Mouse (Mus musculus) gastrocnemius, adult 2 months (tissue): ENCODE data around the gene Vmn2r94. TPM values are rescaled to one million over a fixed set of nuclear protein-coding genes. Genes with fewer than 3 reads are reported as not detected.

Experiments
- DNase-seq: peaks from one replicate; pipeline ENCODE4 v3.0.0; 2022
- H3K27ac ChIP-seq: fragments of 200-600 bp; 2 replicates; pipeline ENCODE4 v1.8.1; 2022; ENCODE audit warnings: mild to moderate bottlenecking
- H3K4me3 ChIP-seq: fragments of 200-600 bp; 2 replicates; pipeline ENCODE4 v1.8.1; 2022; ENCODE audit warnings: mild to moderate bottlenecking, moderate library complexity
- CTCF ChIP-seq: fragments of 200-600 bp; IDR thresholded peaks from 2 replicates; pipeline ENCODE4 v1.8.1; 2022; ENCODE audit warnings: antibody characterized with exemption, mild to moderate bottlenecking, moderate library complexity
- intact Hi-C: fragments of 180-260 bp; cut with DNase I; formaldehyde crosslinking; loops from one replicate; pipeline ENCODE4 v1.15.1; 2025
- long read RNA-seq, 2 experiments: library from polyadenylated mRNA; stranded (forward); transcript quantifications; one replicate each; pipeline ENCODE4 v2.0.0; 2021
- total RNA-seq, 2 experiments: library from RNA; stranded (reverse); gene quantifications; 2 replicates each; pipeline ENCODE4 v1.2.3; 2021

Gene Vmn2r94
- total RNA-seq: not detected
- long read RNA-seq, experiment 1: 0 reads
- long read RNA-seq, experiment 2: 0 reads

GRCm38 (mm10) chr17:18277656-18278055 is at the start of gene Vmn2r94:
Vmn2r94 (minus strand) TSS chr17:18277756.
- TF ChIP-seq CTCF: no peak
- no peak within 1 kb of the TSS for H3K4me3 ChIP-seq
- intact Hi-C loops: no loop called here
- H3K27ac ChIP-seq: no peak within 1 kb of the TSS
- DNase-seq: no peak

GRCm38 (mm10) chr17:18323031-18323430 is 45.5 kb upstream of the Vmn2r94 start:
- no peak overlapping the region for H3K27ac ChIP-seq
- no peak overlapping the region for H3K4me3 ChIP-seq
- DNase-seq: no peak
- no peak for TF ChIP-seq CTCF
- intact Hi-C loops: no loop called here

- TF ChIP-seq CTCF: no peak
- Histone ChIP-seq H3K4me3 (no peak within 1 kb of the TSS), H3K27ac (no peak within 1 kb of the TSS)
- DNase-seq: no peak
- intact Hi-C loops: no loop called here
Measured at GRCm38 (mm10) chr17:18297799-18298198, 20.2 kb upstream of the Vmn2r94 start, which contains the start of gene Vmn2r93. Vmn2r93 (plus strand) TSS chr17:18298099.

GRCm38 (mm10) chr17:18236931-18237330 is 40.6 kb downstream of the Vmn2r94 start:
- intact Hi-C loops: no loop called here
- TF ChIP-seq CTCF: no peak
- no peak overlapping the region for H3K4me3 ChIP-seq
- no peak overlapping the region for H3K27ac ChIP-seq
- no peak for DNase-seq

GRCm38 (mm10) chr17:18231996-18232395 is 45.6 kb downstream of the Vmn2r94 start:
- TF ChIP-seq CTCF: no peak

GRCm38 (mm10) chr17:18221300-18221699 is 56.3 kb downstream of the Vmn2r94 start:
- intact Hi-C loops: no loop called here
- DNase-seq: no peak
- Histone ChIP-seq H3K4me3 (no peak overlapping the region), H3K27ac (no peak overlapping the region)
- TF ChIP-seq CTCF: no peak

More at GRCm38 (mm10) chr17:18231996-18232395, 45.6 kb downstream of the Vmn2r94 start:
- Histone ChIP-seq H3K27ac (no peak overlapping the region), H3K4me3 (no peak overlapping the region)
- DNase-seq: no peak
- intact Hi-C loops: no loop called here

Other genes starting within 250 kb of the Vmn2r94 start
- gene Vmn2r124, start 228.3 kb downstream of the Vmn2r94 start, total RNA-seq: not detected
- not detected for gene Vmn2r91, start 192.7 kb downstream of the Vmn2r94 start, total RNA-seq
- not detected for gene Vmn2r92, start 125.9 kb downstream of the Vmn2r94 start, total RNA-seq
- not detected for gene Vmn2r93, start 20.3 kb upstream of the Vmn2r94 start, total RNA-seq
- gene Vmn2r95, start 146.3 kb upstream of the Vmn2r94 start, total RNA-seq: not detected